Mouse (Mus musculus) stomach, postnatal 0 days (tissue): ENCODE measurements around the gene Prkd2. TPM values are rescaled to one million over a fixed set of nuclear protein-coding genes. Genes with fewer than 3 reads are reported as not detected.

ENCODE experiments used
- ATAC-seq: fragments of 200-750 bp; cut with Nextera tagmentation; 2 replicates; pipeline ENCODE4 v1.8.0; 2017; ENCODE audit not compliant: low FRiP score, low TSS enrichment
- DNase-seq: peaks from one replicate; pipeline ENCODE4 v3.0.0-alpha.2; 2016; ENCODE audit warnings: low spot score
- H3K27ac ChIP-seq: fragments of 300-500 bp; sonication (generic); replicated peaks from 2 replicates; pipeline ENCODE4 v1.5.1; 2014; ENCODE audit warnings: mild to moderate bottlenecking, control low read depth
- H3K27me3 ChIP-seq: fragments of 300-500 bp; sonication (generic); 2 replicates; pipeline ENCODE4 v1.6.1; 2014; ENCODE audit warnings: low read length; ENCODE audit not compliant: control insufficient read depth, insufficient read depth
- H3K36me3 ChIP-seq: fragments of 300-500 bp; sonication (generic); 2 replicates; pipeline ENCODE4 v1.6.1; 2014; ENCODE audit warnings: low read length, mixed read lengths; ENCODE audit not compliant: control insufficient read depth, insufficient read depth
- H3K4me1 ChIP-seq: fragments of 300-500 bp; sonication (generic); replicated peaks from 2 replicates; pipeline ENCODE4 v1.6.1; 2014; ENCODE audit warnings: antibody characterized with exemption; ENCODE audit not compliant: control insufficient read depth, insufficient read depth
- H3K4me2 ChIP-seq: fragments of 300-500 bp; sonication (generic); replicated peaks from 2 replicates; pipeline ENCODE4 v1.6.1; 2014; ENCODE audit warnings: low read depth, mild to moderate bottlenecking, control low read depth, moderate library complexity
- H3K4me3 ChIP-seq: fragments of 300-500 bp; sonication (generic); 2 replicates; pipeline ENCODE4 v1.5.1; 2014; ENCODE audit warnings: low read depth, low read length, control low read depth
- H3K9ac ChIP-seq: fragments of 300-500 bp; sonication (generic); 2 replicates; pipeline ENCODE4 v1.6.1; 2014; ENCODE audit warnings: mild to moderate bottlenecking, low read length, control low read depth, mixed read lengths
- H3K9me3 ChIP-seq: fragments of 300-500 bp; sonication (generic); 2 replicates; pipeline ENCODE4 v1.6.1; 2016; ENCODE audit warnings: low read length; ENCODE audit not compliant: control insufficient read depth
- CTCF ChIP-seq: IDR thresholded peaks from 2 replicates; pipeline ENCODE4 v1.5.1; 2016; ENCODE audit warnings: antibody characterized with exemption, low read depth, mild to moderate bottlenecking, moderate library complexity
- EP300 ChIP-seq: optimal IDR thresholded peaks from 2 replicates; pipeline ENCODE3; 2016; ENCODE audit warnings: antibody characterized with exemption
- WGBS: fragments of 180-500 bp; shearing (Covaris S2); extraction: QIAGEN DNeasy Blood & Tissue Kit; methylation state at CpG from one replicate; pipeline ENCODE4 v1.1.7; 2014; 5-methylcytosine and 5-hydroxymethylcytosine counted together
- polyA plus RNA-seq: library from polyadenylated mRNA; unstranded; fragments of >200 nt; fragmentation: Nextera tagmentation; extraction: Ambion mirVana; gene quantifications from 2 replicates; pipeline ENCODE4 v1.2.1, GENCODE M21; 2015

Prkd2 gene
- polyA plus RNA-seq, 1 experiment from 2014 or later, result 7.5 TPM

DNA sequence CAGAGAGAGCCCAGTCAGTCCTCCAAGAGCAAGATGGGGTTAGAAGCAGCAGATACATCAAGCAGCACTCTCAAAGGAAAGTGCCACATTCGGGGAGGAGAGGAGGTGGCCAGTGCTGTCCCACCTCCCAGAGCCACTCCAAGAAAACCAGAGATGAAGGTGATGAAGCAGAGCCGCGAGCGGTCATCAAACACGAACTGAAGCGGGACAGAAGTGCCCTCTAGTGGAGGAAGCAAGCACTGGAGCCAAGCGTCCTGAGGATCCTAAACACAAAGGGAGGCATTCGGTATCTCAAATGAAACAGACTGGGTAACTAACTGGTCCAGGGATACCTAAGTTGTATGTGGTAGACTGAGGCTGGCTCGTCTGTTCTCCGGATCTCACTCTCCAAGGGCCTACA lies 33.0 kb upstream of the Prkd2 start:
- DNase-seq (peak; percentile 72), ATAC-seq (peak; percentile 35; the same call in 1 of the 2 replicates)
- no peaks in the 10 kb centered on the region for H3K27me3 ChIP-seq
- no peaks in the 10 kb centered on the region for H3K4me1 ChIP-seq
- no peak overlapping the region for H3K4me2 ChIP-seq
- H3K9ac ChIP-seq, result no peak overlapping the region
- no peak overlapping the region for H3K27ac ChIP-seq
- 28% methylated on average over 10 of the region's 10 CpGs for WGBS
- H3K4me3 ChIP-seq, result no peak overlapping the region
- no peak for TF ChIP-seq EP300
- TF ChIP-seq CTCF, result peak; percentile 96
- H3K9me3 ChIP-seq, result no peaks in the 10 kb centered on the region
- peaks cover 8% of the 10 kb centered on the region; the same call in 1 of the 2 replicates for H3K36me3 ChIP-seq

DNA sequence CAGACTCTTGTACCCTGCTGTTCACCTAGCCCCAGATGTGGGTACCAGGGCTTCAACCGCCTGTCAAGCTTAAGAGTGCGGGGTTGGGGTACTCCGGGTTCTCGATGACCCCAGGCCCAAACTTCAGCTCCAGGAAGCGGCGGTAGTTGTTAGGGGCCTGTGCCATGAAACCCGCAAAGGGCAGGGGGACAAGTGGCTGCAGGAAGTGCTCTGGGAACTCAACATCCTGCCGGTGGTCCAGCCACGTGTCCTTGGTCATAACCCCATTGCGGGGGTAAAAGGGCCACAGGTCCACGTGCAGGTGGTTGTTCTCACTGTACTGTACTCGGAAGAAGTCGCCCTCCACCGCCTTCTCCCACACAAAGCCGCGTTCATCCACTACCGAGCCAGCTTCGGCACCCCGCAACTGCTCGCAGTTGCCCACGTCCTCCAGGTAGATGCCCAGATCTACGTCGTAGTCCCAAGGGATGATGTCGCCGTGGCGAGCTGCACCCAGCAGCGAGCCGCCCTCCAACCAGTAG lies 32.2 kb upstream of the Prkd2 start:
- Histone ChIP-seq H3K4me2 (peak overlapping the region; percentile 52), H3K4me3 (peak overlapping the region; percentile 10; the same call in 1 of the 2 replicates), H3K36me3 (peaks cover 8% of the 10 kb centered on the region; the same call in 1 of the 2 replicates), H3K27me3 (no peaks in the 10 kb centered on the region), H3K9ac (no peak overlapping the region), H3K27ac (no peak overlapping the region), H3K4me1 (no peaks in the 10 kb centered on the region), H3K9me3 (no peaks in the 10 kb centered on the region)
- DNase-seq (peak; percentile 16), ATAC-seq (no peak)
- TF ChIP-seq EP300 (no peak), CTCF (no peak)
- WGBS, result 71% methylated on average over 28 of the region's 28 CpGs

DNA sequence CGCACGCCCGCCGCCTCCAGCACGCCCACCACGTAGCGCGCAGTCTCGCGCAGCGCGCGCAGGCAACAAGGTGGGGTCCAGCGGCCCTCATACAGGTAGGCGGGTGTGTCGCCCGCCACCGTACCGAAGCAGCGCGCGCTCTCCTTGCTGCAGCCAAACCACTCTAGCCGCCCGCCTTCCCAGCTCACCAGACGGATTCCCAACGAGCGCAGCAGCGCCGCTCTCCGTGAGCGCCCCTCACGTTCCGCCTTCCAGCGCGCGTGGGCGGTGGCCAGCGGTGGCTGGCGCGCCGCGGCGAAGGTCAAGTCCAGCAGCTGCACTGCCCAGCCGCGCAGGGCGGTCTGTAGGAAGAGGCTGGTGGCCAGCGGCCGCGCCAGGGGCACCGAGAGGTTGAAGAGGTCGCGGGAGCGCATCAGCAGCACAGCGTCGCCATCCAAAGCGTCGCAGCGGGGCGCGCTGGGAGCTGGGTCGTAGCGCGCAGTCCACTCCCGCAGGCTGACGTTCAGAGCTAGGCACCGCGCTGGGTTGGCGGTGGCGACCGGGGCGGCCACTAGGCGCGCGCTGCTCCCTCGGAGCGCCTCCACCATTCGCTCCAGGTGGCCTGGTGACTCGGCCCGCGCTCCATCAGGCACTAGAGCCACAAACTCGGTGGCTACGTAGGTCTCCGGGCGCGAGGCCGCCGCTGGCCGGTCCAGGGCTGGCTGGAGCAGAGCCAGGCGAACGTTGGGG lies 31.6 kb upstream of the Prkd2 start:
- peaks cover 8% of the 10 kb centered on the region; the same call in 1 of the 2 replicates for H3K36me3 ChIP-seq
- TF ChIP-seq EP300 (no peak), CTCF (peak; percentile 41; the same call in 1 of the 2 replicates)
- no peak overlapping the region for H3K27ac ChIP-seq
- ATAC-seq, result peak; percentile 48
- peak overlapping the region; percentile 27; the same call in 1 of the 2 replicates for H3K9ac ChIP-seq
- peak overlapping the region; percentile 52 for H3K4me2 ChIP-seq
- no peaks in the 10 kb centered on the region for H3K4me1 ChIP-seq
- peak overlapping the region; percentile 10; the same call in 1 of the 2 replicates for H3K4me3 ChIP-seq
- H3K27me3 ChIP-seq, result no peaks in the 10 kb centered on the region
- no peaks in the 10 kb centered on the region for H3K9me3 ChIP-seq
- DNase-seq, result peak; percentile 64
- 33% methylated on average over 73 of the region's 90 CpGs for WGBS

DNA sequence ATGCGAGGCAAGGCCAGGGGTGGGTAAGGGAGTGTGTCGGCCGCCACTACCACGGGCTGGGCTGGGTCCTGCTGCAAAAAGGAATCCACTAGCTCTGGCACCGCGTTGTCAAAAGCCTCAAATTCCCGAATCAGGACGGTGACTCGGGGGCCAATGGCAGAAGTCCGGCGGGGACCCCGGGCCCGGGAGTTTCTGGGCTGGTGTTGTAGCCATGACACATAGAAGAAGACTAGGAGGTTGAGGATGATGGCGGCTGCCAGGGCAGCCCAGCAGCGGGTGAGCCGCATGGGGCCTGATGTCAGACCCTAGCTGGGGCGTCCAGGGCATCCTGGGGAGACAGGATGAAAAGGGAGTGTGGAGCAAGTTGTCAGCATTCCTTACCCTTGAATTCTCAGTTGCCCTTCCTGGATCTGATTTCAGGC lies 31.0 kb upstream of the Prkd2 start:
- H3K27me3 ChIP-seq, result no peaks in the 10 kb centered on the region
- no peak overlapping the region for H3K27ac ChIP-seq
- H3K9ac ChIP-seq, result no peak overlapping the region
- no peaks in the 10 kb centered on the region for H3K9me3 ChIP-seq
- no peak for DNase-seq
- H3K4me3 ChIP-seq, result 0 out of 2 replicates have a peak overlapping the region, but pooled peaks have one; percentile 10
- H3K36me3 ChIP-seq, result peaks cover 6% of the 10 kb centered on the region; the same call in 1 of the 2 replicates
- peak overlapping the region; percentile 52 for H3K4me2 ChIP-seq
- no peak for ATAC-seq
- 57% methylated on average over 17 of the region's 17 CpGs for WGBS
- H3K4me1 ChIP-seq, result no peaks in the 10 kb centered on the region
- TF ChIP-seq EP300 (no peak), CTCF (no peak)

DNA sequence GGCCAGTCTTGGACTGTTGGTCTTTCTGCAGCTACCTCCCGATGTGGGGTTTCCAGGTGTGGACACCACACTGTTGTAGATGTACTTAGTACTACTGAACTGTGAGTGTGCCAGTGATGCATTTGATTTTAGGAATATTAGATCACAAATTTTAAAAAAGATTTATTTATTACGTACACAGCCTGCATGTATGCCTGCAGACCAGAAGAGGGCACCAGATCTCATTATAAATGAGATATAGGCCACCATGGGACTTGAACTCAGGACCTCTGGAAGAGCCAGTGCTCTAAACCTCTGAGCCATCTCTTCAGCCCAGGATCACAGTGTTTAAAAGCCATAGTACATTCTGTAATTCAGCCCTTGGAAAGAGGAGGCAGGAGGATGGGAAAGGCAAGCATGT lies 30.2 kb upstream of the Prkd2 start:
- Histone ChIP-seq H3K4me2 (no peak overlapping the region), H3K27me3 (no peaks in the 10 kb centered on the region), H3K4me1 (peaks cover 3% of the 10 kb centered on the region), H3K9me3 (no peaks in the 10 kb centered on the region), H3K9ac (no peak overlapping the region), H3K4me3 (no peak overlapping the region), H3K36me3 (peaks cover 6% of the 10 kb centered on the region; the same call in 1 of the 2 replicates), H3K27ac (no peak overlapping the region)
- WGBS, result 69% methylated on average over 2 of the region's 2 CpGs
- ATAC-seq, result no peak
- DNase-seq, result no peak
- TF ChIP-seq CTCF (peak; percentile 64), EP300 (no peak)
